Mouse (Mus musculus) testis, adult 10 weeks (tissue): Measurements from ENCODE around the gene Tuft1. TPM values are rescaled to one million over a fixed set of nuclear protein-coding genes. Genes with fewer than 3 reads are reported as not detected.

Source experiments
- polyA plus RNA-seq: library from polyadenylated mRNA; stranded (reverse); fragments of 350-450 nt; fragmentation: Illumina TruSeq; extraction: RNeasy Lipid Tissue Mini Kit (QIAGEN cat#74804); gene quantifications from one replicate; pipeline ENCODE4 v1.2.3, GENCODE M21; 2014; ENCODE audit warnings: low read depth, low replicate concordance

The Tuft1 gene
- polyA plus RNA-seq: 7.3 TPM

GRCm38 (mm10) chr3:94658740-94659095 is at the start of gene Tuft1:
Gene Tuft1 (minus strand): TSS chr3:94658872.

GRCm38 (mm10) chr3:94693329-94693825 is 34.7 kb upstream of the Tuft1 start, which contains the start of gene Selenbp2:
Gene Selenbp2 (plus strand): TSS chr3:94693556.

GRCm38 (mm10) chr3:94642495-94643162 is 16.0 kb downstream of the Tuft1 start, which contains the start of gene Gm10972:
Gene Gm10972 (plus strand): TSS chr3:94643112.

GRCm38 (mm10) chr3:94582456-94582891 is 76.2 kb downstream of the Tuft1 start, which contains the start of gene Snx27:
Gene Snx27 (minus strand): TSS chr3:94582716.

Other genes with a start within 250 kb of the Tuft1 start
- gene Tdrkh, start 245.6 kb downstream of the Tuft1 start, polyA plus RNA-seq: 75.8 TPM
- 16.2 TPM for gene Mrpl9, start 215.6 kb downstream of the Tuft1 start, polyA plus RNA-seq
- gene Oaz3, start 215.0 kb downstream of the Tuft1 start, polyA plus RNA-seq: 1,974 TPM
- gene Celf3, start 180.6 kb downstream of the Tuft1 start, polyA plus RNA-seq: 5.2 TPM
- gene Riiad1, start 178.5 kb downstream of the Tuft1 start, polyA plus RNA-seq: 300 TPM
- gene Snx27, start 76.2 kb downstream of the Tuft1 start, polyA plus RNA-seq: 76.0 TPM
- gene Gm10972, start 15.8 kb downstream of the Tuft1 start, polyA plus RNA-seq: not detected
- gene Selenbp2, start 34.7 kb upstream of the Tuft1 start, polyA plus RNA-seq: not detected
- gene Cgn, start 127.6 kb upstream of the Tuft1 start, polyA plus RNA-seq: 8.2 TPM
- gene Pogz, start 178.7 kb upstream of the Tuft1 start, polyA plus RNA-seq: 13.1 TPM
- gene Psmb4, start 228.1 kb upstream of the Tuft1 start, polyA plus RNA-seq: 52.5 TPM